ENCODE assay signal across 8 mouse cellular contexts in the genomic region with DNA sequence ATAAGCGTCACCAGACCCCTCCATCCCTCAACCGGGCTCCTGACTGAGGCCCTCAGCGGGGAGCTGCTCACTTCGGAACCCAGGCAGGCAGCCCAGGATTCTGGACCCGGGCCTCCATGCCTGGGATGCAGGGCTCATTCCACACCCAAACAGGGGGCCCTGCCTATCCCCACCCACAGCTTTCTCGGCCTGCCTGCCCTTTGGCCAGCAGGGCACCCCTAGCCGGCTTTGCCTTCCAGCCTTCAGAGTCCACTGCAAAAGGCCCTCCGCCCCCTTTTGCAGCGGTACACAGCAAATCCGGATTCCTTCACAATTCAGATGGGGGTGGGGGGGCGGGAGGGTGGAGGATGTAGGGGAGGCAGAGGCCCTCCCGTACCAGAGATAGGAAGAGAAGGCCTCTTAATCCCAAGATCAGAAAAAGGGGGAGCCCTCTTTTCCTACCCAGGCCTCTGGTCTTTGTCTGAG. TPM values are rescaled to one million over a fixed set of nuclear protein-coding genes. Genes with fewer than 3 reads are reported as not detected.
DNase-seq lines count a peak whose midpoint lies in the region; ATAC-seq and TF ChIP-seq lines count a peak whose summit lies in the region.

No protein-coding gene starts in this region.

- peak overlapping the region; percentile 94 for H3K9ac ChIP-seq in embryonic facial prominence, embryonic 13.5 days
- H3K9ac ChIP-seq in intestine, embryonic 14.5 days (ENCODE audit: low read length) = peak overlapping the region; percentile 84
- peak overlapping the region; percentile 72 for H3K9ac ChIP-seq in midbrain, embryonic 11.5 days (ENCODE audit: low read length)

- H3K4me1 ChIP-seq in embryonic facial prominence, embryonic 13.5 days = peaks cover 57% of the 10 kb centered on the region
- peaks cover 48% of the 10 kb centered on the region for H3K4me1 ChIP-seq in intestine, embryonic 14.5 days (replicated peaks; ENCODE audit: control insufficient read depth, insufficient read depth, low read length)
- H3K4me1 ChIP-seq in midbrain, embryonic 11.5 days (ENCODE audit: control insufficient read depth, insufficient read depth, low read length) = peaks cover 46% of the 10 kb centered on the region

- peaks cover 43% of the 10 kb centered on the region for H3K79me3 ChIP-seq in C2C12 (ENCODE audit: low read depth)

- peak overlapping the region; percentile 85 for H3K4me2 ChIP-seq in embryonic facial prominence, embryonic 13.5 days
- peak overlapping the region; percentile 64 for H3K4me2 ChIP-seq in intestine, embryonic 14.5 days (ENCODE audit: low read length)
- peak overlapping the region; percentile 92 for H3K4me2 ChIP-seq in midbrain, embryonic 11.5 days

- H3K9me3 ChIP-seq in embryonic facial prominence, embryonic 13.5 days = no peaks in the 10 kb centered on the region
- no peaks in the 10 kb centered on the region for H3K9me3 ChIP-seq in intestine, embryonic 14.5 days (ENCODE audit: control insufficient read depth, low read length)
- no peaks in the 10 kb centered on the region for H3K9me3 ChIP-seq in midbrain, embryonic 11.5 days (ENCODE audit: control insufficient read depth, low read length)

- ATAC-seq in cerebellum, adult (ENCODE audit: insufficient number of reproducible peaks, low FRiP score, low TSS enrichment) = no peak
- ATAC-seq in embryonic facial prominence, embryonic 13.5 days (ENCODE audit: insufficient number of reproducible peaks, insufficient read depth, low FRiP score, low TSS enrichment, low read depth) = no peak
- ATAC-seq in intestine, embryonic 14.5 days (replicated peaks; ENCODE audit: low FRiP score, low TSS enrichment, low read depth) = no peak
- no peak; the same call in 1 of the 2 replicates for ATAC-seq in midbrain, embryonic 11.5 days (ENCODE audit: low FRiP score)

- peak overlapping the region; percentile 98 for H3K27ac ChIP-seq in embryonic facial prominence, embryonic 13.5 days
- H3K27ac ChIP-seq in intestine, embryonic 14.5 days (ENCODE audit: low read depth) = peak overlapping the region; percentile 97
- H3K27ac ChIP-seq in midbrain, embryonic 11.5 days (ENCODE audit: low read depth, low read length) = peak overlapping the region; percentile 69

- peak overlapping the region; percentile 87 for H3ac ChIP-seq in C2C12 (ENCODE audit: control insufficient read depth, insufficient read length, low read depth)

- peak; percentile 75 for DNase-seq in cerebellum, adult 9-11 months
- peak; percentile 69 for DNase-seq in intestine, embryonic 14.5 days (ENCODE audit: low spot score)
- DNase-seq in midbrain, embryonic 11.5 days (ENCODE audit: low spot score, missing footprints) = peak; percentile 95
- no peak for DNase-seq in right cerebral cortex, adult 18-20 months
- DNase-seq in spleen, postnatal 4 days (ENCODE audit: low spot score in 2 of 2) = no peak

- H3K27me3 ChIP-seq in C2C12 (ENCODE audit: control insufficient read depth, insufficient read depth, insufficient read length) = no peaks in the 10 kb centered on the region
- H3K27me3 ChIP-seq in embryonic facial prominence, embryonic 13.5 days = no peaks in the 10 kb centered on the region
- H3K27me3 ChIP-seq in intestine, embryonic 14.5 days (replicated peaks; ENCODE audit: control insufficient read depth, insufficient read depth, low read length) = no peaks in the 10 kb centered on the region
- H3K27me3 ChIP-seq in midbrain, embryonic 11.5 days (ENCODE audit: control insufficient read depth, insufficient read depth, low read length) = no peaks in the 10 kb centered on the region

- WGBS in embryonic facial prominence, embryonic 13.5 days = under 1% methylated on average over 12 of the region's 12 CpGs
- WGBS in intestine, embryonic 14.5 days = 1% methylated on average over 12 of the region's 12 CpGs
- WGBS in midbrain, embryonic 11.5 days = 1% methylated on average over 12 of the region's 12 CpGs

- TF ChIP-seq CTCF in C2C12 (IDR thresholded peaks at IDR 0.05; ENCODE audit: control insufficient read depth, insufficient read depth, insufficient read length) = no peak

- H3K36me3 ChIP-seq in C2C12 (ENCODE audit: control insufficient read depth, insufficient read depth) = peaks cover 12% of the 10 kb centered on the region
- H3K36me3 ChIP-seq in embryonic facial prominence, embryonic 13.5 days = peaks cover 5% of the 10 kb centered on the region
- H3K36me3 ChIP-seq in intestine, embryonic 14.5 days (ENCODE audit: control insufficient read depth, insufficient read depth, low read length) = 0 out of 2 replicates have a peak, but pooled peaks cover 4% of the 10 kb centered on the region
- no peaks in the 10 kb centered on the region for H3K36me3 ChIP-seq in midbrain, embryonic 11.5 days (ENCODE audit: control insufficient read depth, insufficient read depth, low read length)

- H3K79me2 ChIP-seq in C2C12 (ENCODE audit: control insufficient read depth, insufficient read depth) = peaks cover 54% of the 10 kb centered on the region

- H3K4me3 ChIP-seq in C2C12 (ENCODE audit: insufficient read depth, poor library complexity, severe bottlenecking) = peak overlapping the region; percentile 82
- H3K4me3 ChIP-seq in embryonic facial prominence, embryonic 13.5 days = peak overlapping the region; percentile 87
- H3K4me3 ChIP-seq in intestine, embryonic 14.5 days (ENCODE audit: low read depth, low read length) = peak overlapping the region; percentile 75
- H3K4me3 ChIP-seq in midbrain, embryonic 11.5 days (ENCODE audit: low read depth, low read length) = peak overlapping the region; percentile 50

TF ChIP-seq in C2C12, 6 proteins besides CTCF, POLR2A, EP300 and RAD21:
- no peak for TF ChIP-seq CEBPB (IDR thresholded peaks at IDR 0.05; ENCODE audit: low read depth)
- TF ChIP-seq MYOG (IDR thresholded peaks at IDR 0.05; ENCODE audit: control insufficient read depth, extremely low read depth, insufficient read length) = no peak
- TF ChIP-seq FOSL1 (IDR thresholded peaks at IDR 0.05; ENCODE audit: insufficient read depth, low read length, poor library complexity, severe bottlenecking) = no peak
- no peak for TF ChIP-seq MAX (IDR thresholded peaks at IDR 0.05)
- TF ChIP-seq MYOD1 (IDR thresholded peaks at IDR 0.05; ENCODE audit: control insufficient read depth, insufficient read length, low read depth) = no peak

RNA-seq across cellular contexts. Expression of a gene that starts 1.0 kb away (rescaled TPM):
- 190 TPM for polyA plus RNA-seq in C2C12 (2012; fragmentation: generic; extraction: Trizol)
- polyA plus RNA-seq in embryonic facial prominence, embryonic 13.5 days (2015; fragmentation: Nextera tagmentation; extraction: Ambion mirVana) = 139 and 159 TPM in 2 replicates
- 92.1 and 96.6 TPM in 2 replicates for polyA plus RNA-seq in intestine, embryonic 14.5 days (2014; fragmentation: Nextera tagmentation; extraction: Ambion mirVana)
- polyA plus RNA-seq in midbrain, embryonic 11.5 days (2014; fragmentation: Nextera tagmentation; extraction: Ambion mirVana) = 52.2 and 58.8 TPM in 2 replicates

RNA-seq across cellular contexts. Expression of a gene that starts 22.8 kb away (rescaled TPM):
- 0.26 TPM for polyA plus RNA-seq in C2C12 (2012; fragmentation: generic; extraction: Trizol)
- polyA plus RNA-seq in embryonic facial prominence, embryonic 13.5 days (2015; fragmentation: Nextera tagmentation; extraction: Ambion mirVana) = 21.1 and 22.0 TPM in 2 replicates
- 28.5 and 29.4 TPM in 2 replicates for polyA plus RNA-seq in intestine, embryonic 14.5 days (2014; fragmentation: Nextera tagmentation; extraction: Ambion mirVana)
- polyA plus RNA-seq in midbrain, embryonic 11.5 days (2014; fragmentation: Nextera tagmentation; extraction: Ambion mirVana) = 5.7 and 6.9 TPM in 2 replicates

RNA-seq across cellular contexts. Expression of a gene that starts 46.7 kb away (rescaled TPM):
- 6.8 TPM for polyA plus RNA-seq in C2C12 (2012; fragmentation: generic; extraction: Trizol)
- 9.1 and 10.6 TPM in 2 replicates for polyA plus RNA-seq in embryonic facial prominence, embryonic 13.5 days (2015; fragmentation: Nextera tagmentation; extraction: Ambion mirVana)
- 8.8 and 8.9 TPM in 2 replicates for polyA plus RNA-seq in intestine, embryonic 14.5 days (2014; fragmentation: Nextera tagmentation; extraction: Ambion mirVana)
- 10.0 and 10.9 TPM in 2 replicates for polyA plus RNA-seq in midbrain, embryonic 11.5 days (2014; fragmentation: Nextera tagmentation; extraction: Ambion mirVana)

RNA-seq across cellular contexts. Expression of a gene that starts 48.4 kb away (rescaled TPM):
- polyA plus RNA-seq in C2C12 (2012; fragmentation: generic; extraction: Trizol) = 108 TPM
- polyA plus RNA-seq in embryonic facial prominence, embryonic 13.5 days (2015; fragmentation: Nextera tagmentation; extraction: Ambion mirVana) = 19.5 and 20.3 TPM in 2 replicates
- 7.4 and 7.5 TPM in 2 replicates for polyA plus RNA-seq in intestine, embryonic 14.5 days (2014; fragmentation: Nextera tagmentation; extraction: Ambion mirVana)
- polyA plus RNA-seq in midbrain, embryonic 11.5 days (2014; fragmentation: Nextera tagmentation; extraction: Ambion mirVana) = 2.1 and 2.2 TPM in 2 replicates

Comparison
In these comparisons a context has a peak if more than half of its experiments do, and no peak if none do; other contexts are left out.
1. DNase-seq: peak in cerebellum, adult 9-11 months (single experiment), intestine, embryonic 14.5 days (single experiment) and midbrain, embryonic 11.5 days (single experiment); none in right cerebral cortex, adult 18-20 months (single experiment) and spleen, postnatal 4 days (0 of 2).
2. Peak in every context shown above with its lines, with median percentiles within 50 percentile points of each other: H3K4me3 ChIP-seq, H3K27ac ChIP-seq, H3K4me2 ChIP-seq and H3K9ac ChIP-seq.